Mouse (Mus musculus) kidney, postnatal 4 days (tissue): Measurements from ENCODE around the gene Leng8.

ENCODE experiments used
- DNase-seq, 2 experiments: peaks; one replicate each; pipeline ENCODE4 v3.0.0; 2021; ENCODE audit warnings: mixed read lengths in 2 of 2

The Leng8 gene

DNA sequence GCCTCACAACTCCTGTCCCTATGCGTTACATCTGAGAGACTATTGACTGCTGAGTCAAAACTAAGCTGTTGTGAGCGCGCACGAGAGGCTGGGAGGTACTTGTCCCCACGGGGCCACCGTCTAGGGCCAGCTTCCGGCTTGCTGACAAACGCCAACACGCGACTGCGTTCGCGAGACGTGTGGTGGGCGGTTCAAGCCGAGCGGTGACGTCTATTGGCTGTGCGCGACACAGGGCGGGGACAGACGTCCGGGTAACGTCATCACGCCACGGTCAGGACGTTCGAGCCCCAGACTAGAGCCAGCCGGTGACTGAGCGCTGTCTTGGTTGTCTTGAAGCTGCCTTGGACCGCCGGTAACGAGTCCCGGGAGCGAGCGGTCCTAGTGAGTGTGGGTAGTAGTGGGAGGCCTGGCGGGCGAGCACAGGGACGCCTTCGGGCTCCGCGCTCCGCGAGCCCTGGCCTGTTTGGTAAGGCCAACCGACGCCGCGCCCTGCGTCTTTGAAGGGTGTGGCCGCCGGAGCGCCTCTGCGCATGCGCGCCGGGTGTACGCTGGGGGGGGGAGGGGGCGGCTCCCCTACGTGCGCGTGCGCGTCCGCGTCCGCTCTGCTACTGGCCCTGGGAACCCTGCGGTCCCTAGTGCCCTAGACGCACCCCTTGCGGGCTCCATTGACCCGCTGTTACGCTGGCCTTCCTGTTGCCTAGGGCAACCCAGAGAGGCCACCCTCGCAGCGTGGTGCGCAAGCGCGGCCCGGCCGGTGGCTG is at the start of gene Leng8:
Gene Leng8, plus strand, starts transcription at position 269 of the 761 bp plus-strand sequence.
- DNase-seq = peak; percentile 99

- DNase-seq = no peak
Measured at GRCm38 (mm10) chr7:4087238-4087895, 49.5 kb upstream of the Leng8 start.

- no peak for DNase-seq
Measured at GRCm38 (mm10) chr7:4087896-4088480, 48.9 kb upstream of the Leng8 start.

- DNase-seq = no peak
Measured at GRCm38 (mm10) chr7:4088679-4089078, 48.2 kb upstream of the Leng8 start.

- DNase-seq = no peak
Measured at GRCm38 (mm10) chr7:4091170-4091569, 45.7 kb upstream of the Leng8 start.

- DNase-seq = no peak
Measured at GRCm38 (mm10) chr7:4098301-4098700, 38.5 kb upstream of the Leng8 start.

DNA sequence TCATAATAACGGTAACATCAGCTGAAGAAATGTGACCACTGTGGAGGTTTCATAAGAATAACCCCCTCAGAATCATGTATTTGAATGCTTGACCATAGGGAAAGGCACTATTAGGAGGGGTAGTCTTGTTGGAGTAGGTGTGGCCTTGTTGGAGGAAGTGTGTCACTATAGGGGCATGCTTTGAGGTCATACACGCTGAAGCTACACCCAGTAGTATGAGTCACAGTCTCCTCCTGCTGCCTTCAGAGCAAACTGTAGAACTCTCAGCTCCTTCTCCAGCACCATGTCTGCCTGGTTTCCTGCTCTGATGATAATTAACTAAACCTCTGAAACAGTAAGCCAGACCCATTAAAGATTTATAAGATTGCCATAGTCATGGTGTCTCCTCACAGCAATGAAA is 38.0 kb upstream of the Leng8 start:
- DNase-seq = no peak

DNA sequence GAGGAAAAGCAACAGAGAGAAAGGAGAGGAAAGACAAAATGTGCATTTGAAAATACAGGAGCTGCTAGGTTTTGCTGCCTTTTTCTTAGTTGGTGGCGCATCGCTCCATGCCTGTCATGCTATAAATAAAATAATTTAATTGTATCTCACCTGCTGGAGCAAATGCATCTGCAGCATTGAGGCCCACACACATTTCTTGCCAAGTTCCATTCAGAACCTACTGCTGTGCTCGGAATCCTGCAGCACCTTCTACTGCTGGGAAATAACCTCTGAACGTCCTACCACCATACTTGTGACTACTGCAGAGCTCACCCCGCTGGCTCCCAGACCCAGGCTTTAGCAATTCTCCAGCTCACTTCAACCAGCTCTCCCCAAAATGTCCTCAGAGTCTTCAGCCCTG is 35.7 kb upstream of the Leng8 start:
- DNase-seq = no peak

DNA sequence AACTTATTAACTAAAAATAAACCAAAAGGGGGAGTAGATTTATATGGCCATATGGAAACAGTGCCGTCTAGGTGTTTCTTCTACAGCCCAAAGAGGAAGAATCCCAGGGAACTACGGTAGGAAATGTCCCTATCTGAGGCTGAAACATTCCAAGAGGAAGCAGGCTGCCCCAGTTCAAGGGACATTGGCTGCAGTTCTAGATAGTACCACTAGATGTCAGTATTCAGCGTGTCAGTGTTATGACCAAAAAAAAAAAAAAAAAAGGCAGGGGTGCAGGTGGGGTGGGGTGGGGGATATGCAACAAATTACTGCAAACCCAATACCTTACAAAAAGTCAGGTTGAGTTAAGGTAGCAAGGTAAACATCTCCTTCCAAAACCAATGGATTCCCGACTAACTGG is 33.4 kb upstream of the Leng8 start:
- DNase-seq = no peak

DNA sequence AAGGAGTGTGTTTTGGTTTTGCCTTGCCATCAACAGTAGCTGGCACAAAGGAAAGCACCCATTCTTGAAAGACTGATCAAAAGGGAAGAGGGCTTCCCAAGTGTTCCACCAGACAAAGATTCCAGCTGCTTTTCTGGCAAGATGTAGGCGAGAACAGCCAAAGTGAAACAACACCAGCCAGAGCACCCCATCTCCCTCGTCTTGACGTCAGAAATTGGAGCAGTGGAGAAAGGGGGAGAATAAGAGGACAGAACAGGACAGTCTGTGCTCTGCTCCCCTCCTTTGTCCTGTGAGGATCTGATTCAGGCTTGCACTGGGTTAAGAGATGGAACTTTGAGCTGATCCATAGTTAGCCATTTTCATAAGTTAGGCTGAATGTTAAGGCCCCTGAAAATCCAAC is 25.1 kb upstream of the Leng8 start:
- no peak for DNase-seq

- DNase-seq = no peak
Measured at GRCm38 (mm10) chr7:4117050-4117814, 19.6 kb upstream of the Leng8 start.

DNA sequence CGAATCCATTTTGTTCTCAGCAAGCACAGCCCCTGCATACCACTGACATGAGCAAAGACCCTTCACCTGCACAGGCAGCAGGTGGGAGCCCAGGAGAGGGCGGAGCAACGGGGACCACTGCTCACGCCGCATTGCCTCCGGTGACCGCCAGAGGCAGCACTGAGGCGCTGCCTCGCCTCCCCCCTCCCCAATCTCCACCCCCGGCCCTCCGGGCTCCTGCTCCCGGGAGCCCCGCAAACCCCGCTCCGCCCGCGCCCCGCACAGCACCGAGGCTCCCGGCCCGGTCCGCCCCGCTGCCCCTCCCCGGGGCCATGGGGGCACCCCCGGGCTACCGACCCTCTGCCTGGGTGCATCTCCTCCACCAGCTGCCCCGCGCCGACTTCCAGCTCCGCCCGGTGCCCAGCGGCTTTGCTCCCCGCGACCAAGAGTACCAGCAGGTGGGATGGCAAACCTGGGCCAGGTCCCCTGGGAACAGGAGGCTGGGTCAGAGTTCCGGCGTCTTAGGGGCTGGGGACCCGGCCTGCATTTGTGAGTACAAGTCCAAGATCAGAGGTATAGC is 17.4 kb upstream of the Leng8 start, which contains the start of gene Ttyh1:
Gene Ttyh1, plus strand, starts transcription at position 65 of the 559 bp plus-strand sequence.
- peak; percentile 47 to 59 for DNase-seq

GRCm38 (mm10) chr7:4119976-4120921 is 16.6 kb upstream of the Leng8 start:
- DNase-seq = no peak

- no peak for DNase-seq
Measured at GRCm38 (mm10) chr7:4122076-4122768, 14.6 kb upstream of the Leng8 start.

GRCm38 (mm10) chr7:4122783-4123182 is 14.1 kb upstream of the Leng8 start:
- DNase-seq = no peak

DNA sequence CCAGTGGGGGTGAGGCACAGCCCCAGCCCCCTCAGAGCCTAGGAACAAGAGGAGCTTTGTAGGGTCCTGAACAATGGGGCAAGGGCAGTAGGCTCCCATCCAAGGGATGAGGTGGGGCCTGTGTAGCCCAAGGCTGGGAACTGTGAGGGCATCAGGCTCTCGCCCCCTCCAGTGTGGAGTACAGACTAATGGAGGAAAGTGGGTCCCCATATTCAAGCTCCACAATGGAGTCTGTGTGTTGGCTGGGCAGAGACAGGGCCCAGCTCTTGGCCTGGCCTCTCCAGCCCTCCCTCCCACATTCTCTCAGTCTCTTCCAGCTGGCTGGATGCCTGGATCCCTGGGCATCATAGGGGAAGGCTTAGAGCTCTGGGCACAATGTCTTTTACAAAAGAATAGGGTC is 13.1 kb upstream of the Leng8 start:
- DNase-seq = no peak

DNA sequence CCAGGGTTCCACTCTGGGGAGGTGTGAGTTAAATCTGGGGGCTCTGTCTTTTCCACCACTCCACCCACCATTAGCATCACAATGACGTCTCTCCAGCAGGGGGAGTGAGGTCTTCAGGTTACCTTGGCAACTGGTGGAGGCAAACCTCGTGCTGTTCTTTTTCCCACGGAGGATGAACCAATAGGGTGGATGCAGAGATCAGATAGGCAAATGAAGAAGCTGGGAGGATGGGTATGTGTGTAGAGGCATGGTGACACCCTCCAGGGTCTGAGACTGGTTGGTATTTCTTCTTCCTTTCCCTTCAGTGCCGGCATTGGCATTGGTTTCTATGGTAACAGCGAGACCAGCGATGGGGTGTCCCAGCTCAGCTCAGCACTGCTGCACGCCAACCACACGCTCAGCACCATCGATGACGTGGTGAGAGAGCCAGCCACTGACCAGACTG is 12.5 kb upstream of the Leng8 start:
- DNase-seq = peak in 1 of 2 experiments; percentile 48

DNA sequence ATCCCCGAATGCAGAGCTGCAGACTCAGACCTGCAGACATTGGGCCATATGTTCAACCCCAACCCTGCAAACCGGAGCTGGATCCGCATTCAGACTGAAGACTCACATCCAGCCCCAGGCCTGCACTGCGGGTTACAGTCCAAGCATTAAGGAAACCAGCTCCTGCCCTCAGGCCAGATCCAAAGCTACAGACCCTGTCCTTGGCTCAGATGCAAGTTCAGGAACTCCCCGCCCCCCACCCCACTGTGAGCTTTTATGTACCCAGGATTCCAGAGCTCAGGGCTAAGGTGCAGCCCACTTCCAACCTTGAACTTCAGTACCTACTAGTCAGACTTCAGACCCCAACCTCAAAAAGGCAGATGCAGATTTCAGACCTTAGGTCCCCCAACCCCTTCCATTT is 12.0 kb upstream of the Leng8 start:
- DNase-seq = no peak

- no peak for DNase-seq
Measured at GRCm38 (mm10) chr7:4125306-4125705, 11.5 kb upstream of the Leng8 start.

DNA sequence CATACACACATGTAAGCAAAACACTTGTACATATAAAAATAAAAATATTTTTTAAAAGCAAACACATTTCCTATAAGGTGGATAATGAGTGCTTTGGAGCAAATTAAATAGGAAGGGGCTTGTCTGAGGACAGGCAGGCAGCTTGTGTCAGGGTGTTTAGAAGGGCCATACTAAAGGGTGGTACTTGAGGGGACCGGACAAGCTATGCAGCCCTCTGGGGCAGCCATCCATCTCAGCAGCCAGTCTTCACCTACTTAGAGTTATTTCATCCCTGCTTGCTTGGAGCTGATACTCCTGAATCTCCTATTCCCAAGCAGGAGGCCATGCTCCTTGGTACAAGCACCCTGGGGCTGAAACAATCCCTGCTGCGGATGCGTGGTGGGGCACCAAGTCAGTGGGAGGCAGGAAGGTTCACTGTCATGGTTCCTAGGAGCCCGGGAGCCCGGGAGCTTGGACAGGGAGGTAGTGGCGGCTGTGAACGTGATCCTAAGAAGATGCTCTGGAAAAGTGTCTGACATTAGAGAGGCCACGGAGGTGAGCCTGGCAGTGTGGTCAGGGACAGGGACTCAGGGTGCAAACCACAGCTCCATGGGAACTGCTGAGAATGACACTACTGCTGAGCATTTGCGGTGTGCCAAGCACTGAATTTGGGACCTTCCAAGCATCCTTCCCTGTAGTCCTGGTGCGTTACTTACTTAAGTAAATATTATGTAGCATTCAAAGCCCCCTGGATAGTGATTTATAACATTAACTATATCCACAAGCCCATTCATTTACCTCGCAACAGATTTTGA is 9.7 kb upstream of the Leng8 start:
- DNase-seq = no peak
